Mouse (Mus musculus): ENCODE data around the gene P2ry1. TPM values are rescaled to one million over a fixed set of nuclear protein-coding genes. Genes with fewer than 3 reads are reported as not detected.

The P2ry1 gene
- total RNA-seq (2021) = 1 to 10 TPM; 2.2 to 3.7 TPM
- long read RNA-seq, experiment 1, partial matches to known transcripts = 0 of 5 reads
- long read RNA-seq, experiment 1, other reads (novel, unspliced or antisense) = 1 of 5 reads
- long read RNA-seq, experiment 2, partial matches to known transcripts = 0 of 5 reads
- long read RNA-seq, experiment 2, other reads (novel, unspliced or antisense) = 1 of 5 reads

DNA sequence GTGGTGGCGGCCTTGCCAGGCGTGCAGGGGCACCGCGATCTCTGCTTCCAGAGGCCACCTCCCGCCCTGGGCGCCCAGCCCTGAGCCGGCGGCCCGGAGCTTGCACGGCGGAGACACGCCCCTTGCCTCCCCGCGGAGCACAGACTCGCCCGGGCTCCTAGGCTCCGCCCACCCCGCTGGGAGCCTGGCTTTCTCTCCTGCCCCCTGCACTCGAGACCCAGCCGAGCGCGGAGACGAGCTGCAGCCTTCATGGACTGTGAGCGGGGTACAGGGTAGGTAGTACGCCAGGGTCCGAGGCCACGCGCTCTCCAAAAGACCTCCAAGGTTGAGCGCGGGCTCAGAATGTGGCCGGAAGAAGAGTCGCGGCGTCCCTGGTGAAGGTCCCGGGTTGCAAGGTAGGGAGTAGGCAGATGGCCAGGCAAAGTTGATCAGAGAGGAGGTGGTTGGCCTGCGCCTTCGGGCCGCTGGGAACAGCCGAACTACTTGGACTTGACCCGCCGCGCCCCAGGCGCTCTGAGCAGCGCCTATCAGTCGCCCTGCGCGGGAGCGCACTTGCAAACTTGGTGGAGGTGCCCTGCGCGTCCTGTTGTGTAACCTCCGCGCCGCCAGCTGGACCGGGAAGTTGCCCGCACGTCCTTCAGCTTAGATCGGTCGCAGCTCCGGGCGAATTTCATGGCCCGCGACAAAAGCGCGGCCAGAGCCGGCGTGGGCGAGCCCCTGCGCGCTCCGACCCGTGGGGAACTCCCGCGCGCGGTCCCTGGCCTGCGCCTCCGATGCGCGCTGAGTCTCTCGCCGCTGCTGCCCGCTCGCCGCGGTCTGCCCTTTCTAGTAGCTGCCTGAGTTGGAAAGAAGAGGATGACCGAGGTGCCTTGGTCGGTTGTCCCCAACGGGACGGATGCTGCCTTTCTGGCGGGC, at the start of gene P2ry1:
Gene P2ry1, plus strand, starts transcription at position 209 of the 915 bp plus-strand sequence.
- DNase-seq (ENCODE audit: low spot score in 2 of 2) = peak; percentile 31 to 46
- no peak for TF ChIP-seq CTCF (conservative IDR thresholded peaks at IDR 0.05)
- peak within 1 kb of the TSS; percentile 65 for H3K4me3 ChIP-seq
- 0 out of 2 replicates have a peak within 1 kb of the TSS, but pooled peaks have one; percentile 36 for H3K27ac ChIP-seq

DNA sequence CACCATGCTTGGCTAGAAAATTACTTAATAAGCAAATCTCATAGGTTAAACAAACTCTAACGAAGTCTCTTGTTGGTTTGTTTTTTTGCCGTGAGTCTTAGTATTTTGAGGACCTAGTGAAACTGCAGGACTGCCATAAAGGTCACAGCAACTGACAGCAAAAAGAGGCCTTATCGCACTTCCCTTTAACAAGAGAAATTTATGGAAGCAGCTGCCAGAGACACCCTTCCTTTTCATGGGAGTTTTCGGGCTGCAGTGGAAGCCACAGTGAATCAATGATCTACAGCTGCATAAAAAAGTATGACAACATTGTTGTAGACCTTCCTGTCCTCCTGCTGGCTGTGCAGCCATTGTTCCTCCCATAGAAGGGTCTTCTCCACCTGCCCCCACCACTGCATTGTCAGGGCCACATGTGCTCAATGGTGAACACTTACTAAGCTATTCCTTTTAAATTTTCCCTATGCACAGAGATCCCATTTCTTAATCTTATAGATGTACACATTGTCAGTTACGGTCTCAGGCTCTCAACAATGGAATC, 49.3 kb upstream of the P2ry1 start:
- no peak for TF ChIP-seq CTCF (conservative IDR thresholded peaks at IDR 0.05)
- Histone ChIP-seq H3K4me3 (no peak overlapping the region), H3K27ac (no peak overlapping the region)
- no peak for DNase-seq (ENCODE audit: low spot score in 2 of 2)

DNA sequence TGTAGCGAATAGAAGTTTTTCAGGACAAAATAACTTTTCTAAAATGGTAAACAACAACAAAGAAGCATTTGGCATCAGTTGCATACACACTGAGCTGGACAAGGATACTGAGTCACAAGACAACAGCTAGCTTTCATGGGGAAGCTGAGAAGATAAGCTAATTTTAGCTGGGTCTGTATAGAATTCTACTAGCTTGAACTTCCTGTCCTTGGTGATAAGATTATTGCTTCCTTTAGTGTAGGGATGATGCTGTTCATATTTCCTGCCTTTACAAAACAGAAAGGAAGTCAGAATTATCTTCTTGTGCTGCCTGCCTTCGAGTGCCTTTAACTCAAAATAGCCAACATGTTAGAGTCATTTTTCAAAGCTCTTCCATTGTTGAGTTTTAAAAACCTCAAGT, 48.5 kb upstream of the P2ry1 start:
- DNase-seq (ENCODE audit: low spot score in 2 of 2) = no peak

DNA sequence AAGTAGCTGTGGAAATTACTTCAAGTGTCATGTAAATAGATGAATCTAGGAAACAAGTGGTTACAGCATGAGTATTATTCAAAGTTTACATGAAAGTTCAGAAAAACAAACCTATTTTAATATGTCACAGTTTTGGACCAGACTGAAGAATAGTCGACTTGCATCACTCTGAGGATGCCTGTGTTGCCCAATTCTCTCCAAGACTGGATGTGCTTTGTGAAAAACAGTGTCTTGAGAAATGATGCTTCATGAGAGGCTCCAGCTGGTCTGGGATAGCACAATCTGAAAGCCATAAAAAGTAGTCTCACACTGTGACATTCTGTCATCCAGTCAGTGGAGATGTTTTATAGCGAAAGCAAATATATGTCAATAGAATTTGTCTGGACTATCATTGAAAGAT, 43.8 kb upstream of the P2ry1 start:
- no peak for TF ChIP-seq CTCF (conservative IDR thresholded peaks at IDR 0.05)
- Histone ChIP-seq H3K4me3 (no peak overlapping the region), H3K27ac (no peak overlapping the region)
- DNase-seq (ENCODE audit: low spot score in 2 of 2) = no peak

More for the DNA sequence above, 48.5 kb upstream of the P2ry1 start:
- Histone ChIP-seq H3K4me3 (no peak overlapping the region), H3K27ac (no peak overlapping the region)
- TF ChIP-seq CTCF (conservative IDR thresholded peaks at IDR 0.05) = no peak

DNA sequence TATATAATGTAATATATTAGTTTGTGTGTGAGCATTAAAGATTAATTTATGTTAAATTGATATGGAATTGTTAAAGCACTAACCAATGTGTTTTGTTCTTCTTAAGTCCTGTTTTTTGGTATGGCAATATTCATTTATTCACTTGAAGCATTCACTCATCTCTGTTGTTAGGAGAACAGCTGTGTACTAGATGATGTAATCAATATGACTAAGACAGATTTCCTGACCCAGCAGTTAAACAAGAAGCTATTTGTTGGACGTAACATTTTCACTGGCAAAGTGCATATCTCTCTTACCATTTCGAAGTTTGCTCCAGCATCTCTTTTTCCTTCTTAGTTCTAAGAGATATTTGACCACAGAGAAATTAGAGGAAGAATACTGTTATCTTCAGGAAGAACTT, 37.5 kb upstream of the P2ry1 start:
- no peak for DNase-seq (ENCODE audit: low spot score in 2 of 2)
- Histone ChIP-seq H3K27ac (no peak overlapping the region), H3K4me3 (no peak overlapping the region)
- no peak for TF ChIP-seq CTCF (conservative IDR thresholded peaks at IDR 0.05)

DNA sequence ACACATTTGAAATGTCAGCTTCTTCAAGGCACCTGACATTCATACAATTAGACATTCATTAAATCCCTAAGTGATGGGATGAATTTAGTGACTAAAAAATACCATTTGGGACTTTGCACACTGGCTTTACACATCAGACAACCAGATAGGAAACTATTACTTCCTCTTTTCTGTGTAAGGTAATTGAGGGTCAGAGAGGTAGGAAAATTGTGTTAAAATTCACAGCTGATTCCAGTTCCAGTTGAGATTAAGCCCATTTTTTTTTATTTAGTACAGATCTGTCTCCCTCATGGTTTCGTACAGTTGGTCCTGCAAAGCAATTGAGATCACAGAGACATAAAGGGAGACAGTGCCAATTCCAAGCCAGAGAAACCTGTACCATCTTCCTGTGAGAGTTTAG, 27.7 kb upstream of the P2ry1 start:
- TF ChIP-seq CTCF (conservative IDR thresholded peaks at IDR 0.05) = no peak
- no peak overlapping the region for H3K4me3 ChIP-seq
- H3K27ac ChIP-seq = no peak overlapping the region
- DNase-seq (ENCODE audit: low spot score in 2 of 2) = no peak

DNA sequence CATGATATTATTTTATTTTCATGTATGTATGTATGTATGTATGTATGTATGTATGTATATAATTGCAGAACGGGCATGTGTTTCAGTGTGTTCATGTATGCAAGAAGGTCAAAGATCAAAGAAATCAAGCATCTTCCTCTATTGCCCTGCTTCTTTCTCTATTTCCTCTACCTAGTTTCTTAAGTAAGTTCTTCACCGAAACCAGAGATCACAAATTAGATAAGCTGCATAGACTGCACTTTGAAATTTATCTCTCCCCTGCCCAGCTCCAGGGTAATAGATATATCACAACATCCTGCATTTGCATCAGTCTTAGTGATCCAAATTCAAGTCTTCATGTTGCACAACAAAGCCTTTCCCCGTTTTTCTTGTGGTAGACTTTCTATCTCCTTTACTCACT, 20.5 kb upstream of the P2ry1 start:
- no peak for TF ChIP-seq CTCF (conservative IDR thresholded peaks at IDR 0.05)
- H3K27ac ChIP-seq = no peak overlapping the region
- no peak for DNase-seq (ENCODE audit: low spot score in 2 of 2)
- H3K4me3 ChIP-seq = no peak overlapping the region

DNA sequence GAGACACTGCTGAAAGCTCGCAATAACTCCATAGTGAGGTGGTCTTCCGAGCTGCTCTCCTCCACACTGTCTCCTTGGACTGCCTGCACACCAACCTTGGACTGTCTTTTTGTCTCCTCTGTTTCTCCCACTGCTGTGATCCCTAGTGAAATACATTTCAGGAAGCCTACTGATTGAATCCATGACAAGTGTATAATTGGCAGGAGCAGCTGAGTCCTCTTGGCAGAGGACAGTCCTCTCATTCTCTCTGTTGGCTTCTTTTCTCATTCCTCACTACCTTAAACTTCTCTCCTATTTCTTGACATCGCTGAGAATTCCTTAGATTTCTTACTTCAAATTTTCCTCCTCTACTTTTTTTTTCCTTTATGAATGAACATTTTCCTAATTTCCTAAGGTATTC, 4.5 kb upstream of the P2ry1 start:
- TF ChIP-seq CTCF (conservative IDR thresholded peaks at IDR 0.05) = no peak

DNA sequence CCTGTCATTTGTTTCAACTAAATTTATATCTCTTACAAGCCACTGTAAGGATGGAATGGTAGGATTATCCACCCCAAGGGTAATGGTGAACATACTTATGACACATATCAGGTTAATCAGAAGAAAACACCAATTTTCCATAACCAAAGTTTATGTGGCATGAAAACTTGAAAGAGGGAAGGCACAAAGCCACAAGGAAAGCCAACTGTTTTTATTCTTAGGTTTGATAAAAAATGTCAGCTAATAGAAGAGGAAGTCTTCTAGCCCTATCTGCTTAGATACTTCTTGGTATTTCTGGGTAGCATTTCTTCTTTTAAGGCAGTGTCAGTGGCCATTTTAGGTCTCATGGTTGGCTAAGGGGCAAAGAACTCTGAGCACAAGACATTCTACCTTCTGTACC, 2.9 kb upstream of the P2ry1 start:
- Histone ChIP-seq H3K4me3 (no peak overlapping the region), H3K27ac (no peak overlapping the region)
- no peak for TF ChIP-seq CTCF (conservative IDR thresholded peaks at IDR 0.05)
- DNase-seq (ENCODE audit: low spot score in 2 of 2) = no peak

More for the DNA sequence above, 4.5 kb upstream of the P2ry1 start:
- H3K27ac ChIP-seq = no peak overlapping the region
- H3K4me3 ChIP-seq = no peak overlapping the region
- DNase-seq (ENCODE audit: low spot score in 2 of 2) = no peak

DNA sequence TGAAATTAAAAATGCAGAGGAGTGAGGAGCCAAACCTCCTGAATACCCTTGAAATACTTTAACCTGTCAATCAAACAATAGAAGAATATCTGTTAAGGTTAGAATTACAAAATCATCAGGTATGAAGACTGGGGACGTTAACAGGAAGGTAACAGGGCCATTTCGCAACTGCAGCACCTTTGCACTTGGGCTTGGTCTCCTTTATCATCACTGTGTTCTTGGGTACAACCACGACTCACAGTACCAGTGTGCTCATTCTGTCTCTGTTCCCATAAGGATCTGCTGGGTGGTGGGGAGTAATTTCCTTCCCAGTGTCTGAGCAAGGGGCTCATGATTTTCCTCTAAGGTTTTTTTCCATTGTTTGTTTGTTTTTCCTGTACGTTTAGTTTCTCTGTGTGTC, 1.8 kb upstream of the P2ry1 start:
- H3K27ac ChIP-seq = no peak overlapping the region
- no peak for DNase-seq (ENCODE audit: low spot score in 2 of 2)
- TF ChIP-seq CTCF (conservative IDR thresholded peaks at IDR 0.05) = no peak
- no peak overlapping the region for H3K4me3 ChIP-seq

DNA sequence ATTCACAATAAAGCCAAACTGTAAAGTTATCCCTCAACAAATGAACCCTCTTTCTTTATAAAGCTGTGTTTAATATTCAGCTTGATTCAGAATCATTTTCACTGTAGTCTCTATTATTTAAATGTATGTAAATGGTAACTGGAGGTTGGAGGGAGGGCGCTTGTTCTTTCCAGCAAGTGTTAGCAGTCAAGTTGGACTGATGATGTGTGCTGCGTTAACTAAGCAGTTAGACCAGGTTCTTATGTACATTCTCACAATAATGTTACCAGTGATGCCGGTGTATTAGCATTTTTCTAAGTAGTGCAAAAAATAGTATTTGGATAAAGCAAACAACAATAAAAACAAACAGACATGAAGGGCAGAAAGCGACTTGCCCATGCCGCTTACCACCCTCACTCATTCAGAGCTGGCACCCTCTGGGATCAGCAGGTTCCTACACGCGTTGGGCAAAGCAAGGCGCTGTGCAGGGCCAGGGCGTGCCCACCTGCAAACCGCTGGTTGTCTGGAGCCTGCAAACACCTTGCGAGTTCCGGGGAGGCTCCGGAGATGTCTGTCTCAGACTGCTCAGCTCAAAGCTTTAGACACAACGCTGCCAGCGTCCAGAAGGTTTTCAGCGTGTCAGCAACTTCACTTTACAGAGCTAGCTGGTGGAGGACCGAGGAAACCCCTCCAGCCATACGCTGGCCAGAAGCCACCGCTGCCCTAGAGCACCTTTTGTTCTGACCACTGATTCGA, 576 bp upstream of the P2ry1 start:
- no peak for TF ChIP-seq CTCF (conservative IDR thresholded peaks at IDR 0.05)
- DNase-seq (ENCODE audit: low spot score in 2 of 2) = no peak
- Histone ChIP-seq H3K27ac (no peak overlapping the region), H3K4me3 (peak overlapping the region; percentile 65)

DNA sequence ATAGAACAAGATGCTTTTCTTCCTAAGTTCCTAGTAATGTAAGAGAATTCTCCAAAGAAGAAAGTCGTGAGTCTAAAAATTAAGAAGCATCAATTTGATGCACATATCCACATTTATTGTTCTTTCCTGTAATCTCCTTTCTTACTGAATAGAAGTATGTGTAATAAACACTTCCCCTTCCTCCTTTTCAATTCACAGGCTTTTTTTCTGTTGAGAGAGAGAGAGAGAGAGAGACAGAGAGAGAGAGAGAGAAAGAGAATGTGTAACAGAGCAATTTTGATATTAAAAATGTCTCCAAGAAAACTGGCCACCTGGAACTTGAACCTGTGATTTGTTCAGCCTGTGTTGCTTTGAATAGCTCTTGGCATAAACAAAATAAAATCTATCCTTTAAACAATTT, 2.0 kb downstream of the P2ry1 start:
- Histone ChIP-seq H3K4me3 (no peak overlapping the region), H3K27ac (no peak overlapping the region)
- no peak for TF ChIP-seq CTCF (conservative IDR thresholded peaks at IDR 0.05)
- DNase-seq (ENCODE audit: low spot score in 2 of 2) = no peak

DNA sequence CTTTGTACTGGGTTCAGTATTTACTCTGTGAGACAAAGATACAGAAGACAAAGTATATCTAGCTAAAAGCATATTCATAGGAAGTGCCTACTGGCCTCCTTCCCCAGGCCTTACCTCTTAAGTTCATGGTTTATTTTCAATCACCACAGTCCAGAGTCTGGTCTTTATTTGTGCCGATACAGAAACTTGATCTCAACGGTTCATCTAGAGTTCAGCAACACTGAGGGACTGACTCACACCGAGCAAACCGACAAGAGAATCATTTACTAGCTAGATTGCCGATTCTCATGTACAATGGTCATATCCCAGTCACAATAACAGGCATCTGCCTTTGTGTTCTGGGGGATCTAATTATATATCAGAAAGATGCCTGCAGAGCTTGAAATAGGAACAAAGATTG, 9.1 kb downstream of the P2ry1 start:
- H3K27ac ChIP-seq = no peak overlapping the region
- no peak overlapping the region for H3K4me3 ChIP-seq
- no peak for TF ChIP-seq CTCF (conservative IDR thresholded peaks at IDR 0.05)
- no peak for DNase-seq (ENCODE audit: low spot score in 2 of 2)
